Mouse (Mus musculus) embryonic fibroblast, embryonic 13.5 days (primary cell): ENCODE results near the gene Grtp1.

ENCODE experiments used
- CTCF ChIP-seq: IDR thresholded peaks from 2 replicates; pipeline ENCODE4 v1.5.1; 2011; ENCODE audit warnings: mild to moderate bottlenecking, control low read depth, low read length, moderate library complexity, borderline replicate concordance; ENCODE audit not compliant: insufficient read depth
- POLR2A ChIP-seq: IDR thresholded peaks from 2 replicates; pipeline ENCODE4 v1.6.1; 2011; ENCODE audit warnings: low read depth, mild to moderate bottlenecking, control low read depth, low read length, moderate library complexity

DNA sequence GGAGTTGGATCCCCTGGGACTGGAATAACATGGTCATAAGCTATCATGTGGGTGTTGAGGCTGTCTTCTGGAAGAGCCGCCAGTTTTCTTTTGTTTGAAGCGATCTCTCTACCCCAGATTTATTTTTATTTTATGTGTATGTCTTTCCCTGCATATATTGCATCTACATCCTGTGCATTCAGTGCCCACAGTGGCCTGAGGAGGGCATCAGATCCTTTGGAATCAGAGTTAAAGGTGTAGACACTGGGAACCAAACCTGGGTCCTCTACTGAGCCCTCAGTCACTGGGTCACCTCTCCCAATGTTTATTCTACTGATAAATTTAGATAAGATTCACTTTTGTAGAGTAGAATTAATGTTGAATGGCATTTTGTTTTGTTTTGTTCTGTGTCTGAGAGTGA lies 51.1 kb downstream of the Grtp1 start:
- no peak for TF ChIP-seq CTCF
- TF ChIP-seq POLR2A, result no peak
